Mouse (Mus musculus): ENCODE data around the gene Rnaseh1.

DNA sequence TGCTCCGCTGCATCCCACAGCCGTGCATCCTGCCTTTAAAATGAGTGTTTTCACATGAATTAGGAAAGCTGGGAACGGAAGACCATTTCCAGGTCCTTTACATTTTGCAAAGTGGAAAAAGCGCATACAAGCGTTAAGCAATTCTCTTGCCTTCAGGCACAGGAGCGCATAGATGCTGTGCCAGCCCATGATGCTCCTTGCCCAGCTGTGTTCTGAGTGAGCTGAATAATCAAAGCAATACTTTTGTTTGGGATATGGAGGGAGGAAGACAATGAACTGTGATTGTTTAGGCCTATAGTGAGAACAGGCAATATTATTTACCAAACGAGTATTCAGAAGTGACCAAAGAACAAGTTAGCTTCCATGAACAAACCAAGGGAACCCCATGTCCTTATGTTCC is 41.3 kb downstream of the Rnaseh1 start:
- no peak for TF ChIP-seq CTCF (IDR thresholded peaks at IDR 0.05; ENCODE audit: low read depth, low read length)
- no peak for TF ChIP-seq GATA1 (IDR thresholded peaks at IDR 0.05; ENCODE audit: borderline replicate concordance, low read length)

Data from G1E (cell line).